Mouse (Mus musculus): ENCODE measurements around the gene Fgf9.

- TF ChIP-seq POLR2A (IDR thresholded peaks at IDR 0.05; ENCODE audit: borderline replicate concordance, control insufficient read depth, low read depth, low read length) (no peak), CTCF (IDR thresholded peaks at IDR 0.05; ENCODE audit: control insufficient read depth, insufficient read depth, low read length) (no peak)
Measured at GRCm38 (mm10) chr14:58149637-58150470, 79.5 kb downstream of the Fgf9 start.
